In genomic region chr2:150654814-150655213, GRCm38 (mm10) we compare ENCODE assay signal across 21 mouse cellular contexts. TPM values are rescaled to one million over a fixed set of nuclear protein-coding genes. Genes with fewer than 3 reads are reported as not detected.
DNase-seq lines count a peak whose midpoint lies in the region; ATAC-seq and TF ChIP-seq lines count a peak whose summit lies in the region.
"Had no signal": no experiment of that assay in that cellular context is flagged by ENCODE, and none has a peak within 500 bp of the region (broad histone marks: within the 10 kb centered on the region; RNA-seq: fewer than 3 reads in every experiment).

No protein-coding gene starts in this region.

- no peak for TF ChIP-seq CTCF in heart, adult 2 months (IDR thresholded peaks at IDR 0.05)

- H3K4me2 ChIP-seq in kidney, embryonic 15.5 days, result no peak overlapping the region
- H3K4me2 ChIP-seq: forebrain, embryonic 13.5 days; hindbrain, embryonic 13.5 days had no signal

- H3K4me3 ChIP-seq in heart, adult 2 months, result no peak overlapping the region
- no peak overlapping the region for H3K4me3 ChIP-seq in kidney, embryonic 15.5 days (replicated peaks)
- H3K4me3 ChIP-seq: embryonic facial prominence, embryonic 10.5 days; forebrain, embryonic 13.5 days; hindbrain, embryonic 13.5 days had no signal

- peaks cover 1% of the 10 kb centered on the region; the same call in 1 of the 2 replicates for H3K79me2 ChIP-seq in heart, adult 2 months (replicated peaks; ENCODE audit: control insufficient read depth, insufficient read depth, low read length)

- 70% methylated on average over 2 of the region's 2 CpGs for WGBS in heart, adult 2 months
- 85% methylated on average over 2 of the region's 2 CpGs for WGBS in kidney, embryonic 15.5 days

- ATAC-seq in kidney, embryonic 15.5 days (replicated peaks; ENCODE audit: low FRiP score), result no peak
- ATAC-seq: forebrain, embryonic 13.5 days; forebrain, postnatal 0 days; hindbrain, postnatal 0 days had no signal

- peaks cover 8% of the 10 kb centered on the region for H3K4me1 ChIP-seq in heart, adult 2 months (ENCODE audit: control insufficient read depth, insufficient read depth, low read length)
- peaks cover 9% of the 10 kb centered on the region for H3K4me1 ChIP-seq in kidney, embryonic 15.5 days

- peak overlapping the region; percentile 85 for H3K27ac ChIP-seq in heart, adult 2 months
- H3K27ac ChIP-seq in kidney, embryonic 15.5 days, result no peak overlapping the region
- H3K27ac ChIP-seq: embryonic facial prominence, embryonic 10.5 days; forebrain, embryonic 13.5 days; hindbrain, embryonic 13.5 days; hindbrain, postnatal 0 days had no signal

- no peaks in the 10 kb centered on the region for H3K9me3 ChIP-seq in kidney, embryonic 15.5 days (replicated peaks)
- H3K9me3 ChIP-seq: forebrain, embryonic 13.5 days; hindbrain, embryonic 13.5 days had no signal

- intact Hi-C loops in heart, adult 2 months (cut with DNase I), result no loop called here

- H3K36me3 ChIP-seq in heart, adult 2 months (ENCODE audit: control insufficient read depth, insufficient read depth, low read length), result peaks cover 19% of the 10 kb centered on the region
- no peaks in the 10 kb centered on the region for H3K36me3 ChIP-seq in kidney, embryonic 15.5 days
- H3K36me3 ChIP-seq: embryonic facial prominence, embryonic 10.5 days had no signal

- DNase-seq in heart, adult 2 months, result no peak
- no peak for DNase-seq in heart, adult 9 months (ENCODE audit: low spot score in 2 of 2)
- DNase-seq in kidney, adult 8-10 months, result peak; percentile 56 to 65
- peak; percentile 71 to 85 for DNase-seq in kidney, postnatal 25 days
- no peak for DNase-seq in spleen, adult 12 weeks (ENCODE audit: low spot score)
- DNase-seq: adrenal gland, adult 2 months; adrenal gland, postnatal 25 days; cerebellum, adult 18-20 months; cerebellum, postnatal 10 days; forebrain, postnatal 0 days; gastrocnemius, postnatal 25 days; heart, postnatal 10 days had no signal

- TF ChIP-seq POLR2A in heart, adult 2 months (IDR thresholded peaks at IDR 0.05; ENCODE audit: insufficient read depth, low read depth, low read length), result no peak

- no peak for TF ChIP-seq EP300 in heart, adult 2 months (IDR thresholded peaks at IDR 0.05; ENCODE audit: insufficient read depth, low read depth, low read length)

- no peaks in the 10 kb centered on the region for H3K27me3 ChIP-seq in heart, adult 2 months (ENCODE audit: control insufficient read depth, insufficient read depth, low read length)
- no peaks in the 10 kb centered on the region for H3K27me3 ChIP-seq in kidney, embryonic 15.5 days
- H3K27me3 ChIP-seq: forebrain, embryonic 13.5 days; hindbrain, embryonic 13.5 days had no signal

- no peak overlapping the region for H3K9ac ChIP-seq in heart, adult 2 months (ENCODE audit: low read depth, low read length)
- no peak overlapping the region for H3K9ac ChIP-seq in kidney, embryonic 15.5 days
- H3K9ac ChIP-seq: forebrain, embryonic 13.5 days; forebrain, postnatal 0 days; hindbrain, embryonic 13.5 days had no signal

RNA-seq across cellular contexts. Expression of gene Acss1, which starts 13.5 kb away (rescaled TPM):
- total RNA-seq in heart, adult 2 months (2021), result 100 to 1,000 TPM; 256 to 332 TPM
- polyA plus RNA-seq in heart, adult 2 months (2012; rRNA removed), result 301 and 494 TPM in 2 replicates
- polyA plus RNA-seq in kidney, embryonic 15.5 days (2015; fragmentation: Nextera tagmentation; extraction: Ambion mirVana), result 9.5 and 9.9 TPM in 2 replicates

RNA-seq across cellular contexts. Expression of gene Vsx1, which starts 34.3 kb away (rescaled TPM):
- under 1 TPM; 0.10 to 0.14 TPM for total RNA-seq in heart, adult 2 months (2021)
- polyA plus RNA-seq in heart, adult 2 months (2012; rRNA removed), result not detected in 2 replicates
- polyA plus RNA-seq in kidney, embryonic 15.5 days (2015; fragmentation: Nextera tagmentation; extraction: Ambion mirVana), result not detected in 2 replicates
- total RNA-seq: adrenal gland, adult 2 months; adrenal gland, postnatal 25 days; forebrain, postnatal 0 days; gastrocnemius, adult 18-20 months; gastrocnemius, postnatal 25 days; heart, postnatal 10 days; hematopoietic stem cell, adult 5-6 weeks had no signal
- polyA plus RNA-seq: adrenal gland, adult 2 months; embryonic facial prominence, embryonic 14.5 days; heart, embryonic 14.5 days had no signal

RNA-seq across cellular contexts. Expression of gene Apmap, which starts 46.4 kb away (rescaled TPM):
- total RNA-seq in heart, adult 2 months (2021), result 10 to 100 TPM; 52.6 to 56.9 TPM
- 37.5 and 59.4 TPM in 2 replicates for polyA plus RNA-seq in heart, adult 2 months (2012; rRNA removed)
- 46.0 and 47.6 TPM in 2 replicates for polyA plus RNA-seq in kidney, embryonic 15.5 days (2015; fragmentation: Nextera tagmentation; extraction: Ambion mirVana)

Comparison
In these comparisons a context has a peak if more than half of its experiments do, and no peak if none do; other contexts are left out.
1. DNase-seq: peak in kidney, adult 8-10 months (2 of 2) and kidney, postnatal 25 days (2 of 2); none in heart, adult 2 months (0 of 2), heart, adult 9 months (0 of 2) and spleen, adult 12 weeks (single experiment).
2. RNA of gene Acss1, which starts 13.5 kb away (polyA plus RNA-seq): 301 to 494 TPM in heart, adult 2 months; 9.5 to 9.9 TPM in kidney, embryonic 15.5 days; every median in the first group is over 10 times any median in the second.